In the genomic region with DNA sequence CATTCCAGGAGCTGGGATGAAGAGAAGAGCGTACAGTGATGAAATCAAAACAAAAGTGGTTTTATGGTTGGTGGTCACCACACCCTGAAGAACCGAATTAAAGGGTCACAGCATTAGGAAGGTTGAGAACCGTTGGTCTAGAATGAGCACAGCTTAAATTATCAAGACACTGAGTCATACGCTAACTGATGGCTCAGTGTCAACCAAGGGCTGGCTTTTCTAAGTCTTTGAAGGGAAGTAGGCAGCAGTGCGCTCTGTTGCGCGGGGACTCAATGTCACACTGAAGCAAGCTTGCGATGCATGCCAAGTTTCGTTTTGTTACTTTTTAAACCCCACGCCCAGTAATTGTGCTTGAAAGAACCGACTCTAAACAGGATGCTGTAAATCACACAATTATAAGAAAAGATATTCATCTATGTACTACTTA, we compare ENCODE assay signal across 8 mouse cellular contexts.
DNase-seq lines count a peak whose midpoint lies in the region; ATAC-seq lines count a peak whose summit lies in the region.

No protein-coding gene starts in this region.

- DNase-seq in frontal cortex, postnatal 25 days (ENCODE audit: low spot score in 2 of 2), result no peak
- DNase-seq in 416B (ENCODE audit: low read depth), result peak; percentile 58
- DNase-seq in brain, adult 2 months (ENCODE audit: low read depth, low spot score), result peak; percentile 87
- DNase-seq in kidney, postnatal 36 days, result peak; percentile 60 to 78
- no peak for DNase-seq in Muller cell, postnatal 12 days (ENCODE audit: inconsistent ontology term)
- no peak for DNase-seq in urinary bladder, postnatal 14 days (ENCODE audit: low spot score)
- DNase-seq in layer of hippocampus, adult 9-10 months (ENCODE audit: low spot score), result no peak

- peak; percentile 40 for ATAC-seq in frontal cortex, adult (ENCODE audit: low TSS enrichment)

Comparison
In these comparisons a context has a peak if more than half of its experiments do, and no peak if none do; other contexts are left out.
1. DNase-seq: peak in 416B (single experiment), brain, adult 2 months (single experiment) and kidney, postnatal 36 days (2 of 2); none in frontal cortex, postnatal 25 days (0 of 2), Muller cell, postnatal 12 days (single experiment), urinary bladder, postnatal 14 days (single experiment) and layer of hippocampus, adult 9-10 months (single experiment).